Mouse (Mus musculus) left cerebral cortex, postnatal 4 days (tissue): ENCODE measurements at regions not wholly inside any gene's neighbourhood (a gene's known extent, or its start where the extent isn't known, plus 50 kb on each side); places are given as distances from the start of the nearest gene placed in this dataset.

ENCODE experiments used
- DNase-seq: peaks from one replicate; pipeline ENCODE4 v3.0.0-alpha.2; 2022
- intact Hi-C: fragments of 180-260 bp; cut with DNase I; formaldehyde crosslinking; loops from one replicate; pipeline ENCODE4 v1.15.1; 2025

DNA sequence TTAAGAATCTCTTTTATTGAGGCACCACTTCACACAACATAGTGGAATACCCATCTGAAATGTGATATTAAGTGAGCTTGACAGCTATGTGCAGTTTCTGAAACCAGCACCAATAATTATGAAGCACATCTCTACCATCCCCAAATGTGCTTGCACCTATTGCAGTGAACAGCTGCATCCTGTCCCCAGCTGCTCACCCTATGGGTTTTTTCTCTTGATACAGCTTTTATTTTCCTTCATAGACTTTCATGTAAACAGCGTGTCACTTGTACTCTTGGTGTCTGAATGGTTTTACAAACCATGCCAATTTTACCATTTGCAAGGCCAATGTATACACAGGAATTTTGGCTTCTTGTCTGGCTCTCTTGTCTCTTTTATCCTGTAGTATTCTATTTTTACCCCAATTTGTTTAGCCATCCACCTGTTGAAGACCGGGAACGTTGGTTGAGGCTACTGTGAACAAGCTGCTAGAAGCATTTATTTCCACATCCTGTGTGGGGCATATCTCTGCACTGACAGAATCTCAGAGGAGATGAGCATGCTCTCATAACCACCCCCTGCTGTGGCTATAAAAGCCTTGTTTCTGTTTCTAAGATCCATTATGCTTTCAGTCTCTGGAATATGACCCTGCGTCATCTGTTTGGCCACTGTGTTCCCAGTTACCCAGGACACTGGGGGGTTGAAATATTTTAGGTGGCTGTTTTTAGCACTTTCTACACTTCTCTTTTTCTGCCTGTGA is 197.2 kb upstream of the Mmadhc start:
- intact Hi-C loops = no loop called here
- no peak for DNase-seq

DNA sequence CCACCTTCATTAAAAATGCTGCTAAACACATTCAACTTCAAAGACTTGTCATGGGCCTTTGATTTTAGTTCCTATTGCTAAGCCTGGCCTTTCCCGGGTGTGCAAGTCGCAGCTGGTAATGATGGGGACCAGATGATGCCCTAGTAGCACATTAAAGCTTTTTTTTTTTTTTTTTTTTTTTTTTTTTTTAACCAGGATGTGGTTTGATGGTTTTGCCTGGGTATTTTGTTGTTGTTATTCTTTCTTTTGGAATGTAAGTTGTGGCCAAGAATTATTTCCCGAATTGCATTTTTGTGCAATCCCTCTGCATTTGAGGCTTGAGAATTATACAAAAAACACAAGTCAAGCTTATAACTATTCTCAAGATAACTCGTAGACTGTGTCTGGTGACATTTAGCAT is 167.2 kb upstream of the Mmadhc start:
- no peak for DNase-seq
- intact Hi-C loops = no loop called here

DNA sequence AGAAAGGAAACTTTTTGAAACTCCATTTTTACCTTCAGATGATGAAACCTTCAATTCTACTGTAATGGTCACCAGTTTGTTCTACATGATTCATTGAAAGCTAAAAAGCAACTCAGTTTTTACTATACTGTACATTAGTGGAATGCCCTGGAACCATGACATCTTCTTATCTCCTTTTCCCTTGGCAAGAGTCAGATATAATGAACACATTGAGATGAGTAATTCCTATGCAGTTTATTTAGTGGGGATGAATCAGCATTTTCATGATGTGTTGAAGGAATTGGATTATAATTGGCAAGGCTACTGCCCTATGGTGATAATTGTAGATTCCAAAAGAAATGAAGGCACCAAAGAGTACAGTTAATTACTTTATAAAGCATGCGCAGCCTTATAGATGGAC is 165.8 kb upstream of the Mmadhc start:
- no peak for DNase-seq
- intact Hi-C loops = no loop called here

DNA sequence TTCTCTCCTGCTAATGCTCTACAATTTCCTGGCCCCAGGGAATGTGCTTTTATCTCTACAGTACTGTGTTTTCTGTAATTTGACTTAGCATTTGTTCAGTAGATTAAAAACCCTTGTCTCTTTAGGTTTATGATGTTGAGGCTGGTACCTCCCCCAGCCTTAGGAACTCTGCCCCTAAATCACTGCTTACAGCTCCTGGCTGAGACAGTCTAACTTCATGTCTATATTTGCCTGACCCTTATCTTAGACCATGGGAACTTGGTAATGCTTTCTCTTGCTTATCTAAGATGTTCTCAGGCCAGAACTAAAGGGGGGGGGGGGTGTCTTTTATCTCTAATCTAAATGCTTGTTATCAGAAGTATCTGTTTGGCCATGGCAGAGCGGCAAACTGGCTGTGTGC is 160.1 kb upstream of the Mmadhc start:
- intact Hi-C loops = no loop called here
- no peak for DNase-seq

DNA sequence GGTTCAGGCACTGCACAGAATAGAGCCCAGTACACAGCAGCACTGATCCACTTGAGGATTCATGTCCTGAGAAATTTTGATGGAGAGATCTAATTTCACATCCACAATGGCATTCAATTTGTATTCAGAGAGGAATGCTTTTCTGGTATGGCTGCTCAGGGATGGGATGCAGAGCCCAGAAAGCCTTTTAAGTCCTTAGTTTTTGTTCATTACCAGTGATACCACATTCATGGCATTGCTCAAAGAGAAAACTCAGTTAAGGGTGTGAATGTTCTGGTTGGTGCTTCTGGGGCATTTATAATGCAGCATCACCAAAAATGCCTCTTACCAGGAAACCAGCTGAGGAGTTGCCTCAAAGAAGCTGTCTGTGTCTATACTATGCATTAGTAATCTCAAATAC is 151.5 kb upstream of the Mmadhc start:
- intact Hi-C loops = no loop called here
- no peak for DNase-seq

DNA sequence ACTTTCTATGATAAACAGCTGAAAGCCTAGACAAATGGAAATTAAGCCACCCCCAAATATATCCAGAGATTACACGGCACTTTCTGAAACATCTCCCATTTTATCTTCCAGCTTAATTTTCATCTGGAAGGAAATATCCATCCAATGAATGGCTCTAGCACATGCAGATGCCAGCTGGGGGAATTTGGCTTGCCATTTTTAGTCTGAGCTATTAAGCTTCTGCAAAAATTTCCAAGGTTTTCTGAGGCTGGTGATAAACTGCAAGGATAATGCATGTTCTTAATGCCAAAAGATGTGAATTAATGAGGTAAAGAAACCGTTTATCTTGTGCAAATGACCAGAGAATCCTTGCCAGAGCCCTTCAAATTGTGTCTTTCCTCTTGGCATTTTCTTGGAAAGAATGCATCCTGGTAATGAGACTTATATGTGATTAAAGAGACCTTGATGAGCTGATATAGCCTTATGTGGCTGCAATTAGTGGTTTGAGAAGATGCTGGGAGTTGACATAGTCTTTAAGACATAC is 149.4 kb upstream of the Mmadhc start:
- DNase-seq = no peak
- intact Hi-C loops = no loop called here

DNA sequence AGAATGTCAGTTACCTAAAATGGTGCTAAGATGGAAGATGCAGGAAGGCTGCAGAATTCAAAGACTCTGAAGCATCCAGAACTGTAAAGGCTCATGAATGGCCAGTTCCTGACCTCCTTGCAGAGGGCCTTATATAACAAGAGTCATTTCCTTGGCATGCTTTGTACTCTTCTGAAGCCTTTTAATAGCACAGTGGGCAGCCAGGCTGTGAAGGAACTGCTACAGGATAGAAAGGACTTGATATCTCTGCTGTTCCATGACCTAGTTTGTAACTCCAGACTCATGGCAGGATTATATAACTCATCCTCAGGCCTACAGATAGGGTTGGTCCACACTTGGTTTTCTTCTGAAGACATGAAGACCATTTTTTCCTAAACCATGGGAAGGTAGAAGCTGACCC is 143.7 kb upstream of the Mmadhc start:
- DNase-seq = no peak
- intact Hi-C loops = no loop called here

DNA sequence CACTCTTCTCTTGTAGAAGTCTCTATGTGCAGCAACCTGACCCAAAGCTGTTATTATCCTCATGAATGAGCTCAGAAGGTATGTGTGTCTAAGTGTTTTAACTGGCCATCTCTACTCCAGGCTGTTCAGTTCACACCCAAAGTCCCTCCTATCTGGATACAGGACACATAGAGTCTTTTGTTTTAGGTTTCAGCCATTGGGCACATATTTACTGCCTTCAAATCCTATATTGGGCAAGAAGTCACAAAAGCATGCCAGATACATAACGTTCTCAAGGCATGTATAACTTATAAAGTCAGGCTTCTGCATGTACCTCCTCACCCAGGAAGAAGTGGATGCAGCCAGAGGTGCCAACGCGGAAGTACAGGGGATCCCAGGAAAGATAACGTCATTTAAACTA is 136.6 kb upstream of the Mmadhc start:
- intact Hi-C loops = no loop called here
- no peak for DNase-seq

DNA sequence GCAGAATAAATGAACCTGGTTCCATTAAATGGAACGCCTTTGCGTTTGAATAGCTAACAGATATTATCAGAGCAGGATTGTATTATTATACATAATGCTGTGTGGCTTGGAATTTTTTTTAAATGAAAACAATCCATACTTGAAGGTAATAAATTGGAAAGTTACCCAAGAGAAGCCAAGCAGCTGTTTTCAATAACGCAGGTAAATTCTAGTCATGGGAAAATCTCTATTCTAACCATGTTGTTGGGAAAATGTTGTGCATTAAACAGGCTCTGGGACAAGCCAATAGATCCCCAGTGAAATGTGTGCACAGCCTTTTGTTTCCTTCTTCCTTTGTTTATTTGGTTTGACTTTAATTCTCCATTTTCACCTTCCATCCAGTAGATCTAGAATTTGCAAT is 128.6 kb upstream of the Mmadhc start:
- intact Hi-C loops = no loop called here
- DNase-seq = no peak

DNA sequence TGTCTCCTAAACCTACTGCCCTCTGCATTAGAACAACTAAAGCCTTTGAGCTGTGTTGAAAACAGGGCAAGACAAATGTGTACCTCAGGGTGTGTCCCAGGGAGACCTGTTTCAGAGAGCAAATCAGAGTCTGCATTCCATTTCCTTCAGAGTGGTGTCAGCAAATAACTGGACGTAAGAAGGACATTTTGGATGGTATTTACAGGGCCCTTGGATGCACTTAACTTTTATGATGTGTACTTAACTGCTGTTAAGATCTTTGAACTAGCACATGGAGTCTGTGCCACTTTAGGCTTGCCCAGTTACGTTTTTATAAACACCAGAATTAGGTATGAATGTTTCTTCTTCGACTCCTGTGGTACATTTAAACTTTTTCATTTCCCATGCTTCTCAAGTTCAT is 123.0 kb upstream of the Mmadhc start:
- no peak for DNase-seq

DNA sequence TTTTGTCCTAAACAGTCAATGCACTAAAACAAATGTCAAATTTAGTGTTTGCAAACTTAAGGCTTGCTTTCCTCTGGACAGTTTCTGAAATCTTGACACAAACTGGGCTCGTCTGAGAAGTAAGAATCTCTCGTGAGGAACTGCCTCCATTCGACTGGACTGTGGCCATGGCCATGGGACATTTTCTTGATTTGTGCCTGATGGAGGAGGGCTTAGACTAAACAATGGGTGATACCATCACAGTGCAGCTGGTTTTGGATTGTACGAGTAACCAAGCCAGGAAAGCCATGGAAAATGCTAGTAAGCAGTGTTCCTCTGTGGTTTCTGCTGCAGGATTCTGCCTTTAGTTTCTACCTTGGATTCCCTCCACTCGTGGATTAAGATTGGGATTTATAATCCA is 121.0 kb upstream of the Mmadhc start:
- intact Hi-C loops = no loop called here
- DNase-seq = no peak

More for the DNA sequence above, 123.0 kb upstream of the Mmadhc start:
- intact Hi-C loops = no loop called here

DNA sequence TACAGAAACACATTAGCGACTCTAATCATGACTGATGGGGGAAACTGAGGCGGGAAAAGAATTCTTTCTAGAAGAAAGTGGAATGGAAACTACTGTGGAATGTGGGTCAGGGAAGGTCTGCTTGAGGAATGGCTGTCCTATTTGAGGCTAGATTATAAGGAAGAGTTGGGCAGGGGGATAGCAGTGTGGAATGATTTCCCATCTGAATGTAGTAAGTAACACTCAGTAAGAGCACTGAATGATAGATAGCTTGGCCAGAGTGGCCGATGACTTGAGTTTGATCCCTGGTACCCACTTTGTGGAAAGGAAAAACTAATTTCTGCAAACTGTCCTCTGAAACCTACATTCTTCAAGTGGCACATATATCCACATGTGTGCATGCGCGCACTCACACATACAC is 120.5 kb upstream of the Mmadhc start:
- intact Hi-C loops = no loop called here
- DNase-seq = no peak

DNA sequence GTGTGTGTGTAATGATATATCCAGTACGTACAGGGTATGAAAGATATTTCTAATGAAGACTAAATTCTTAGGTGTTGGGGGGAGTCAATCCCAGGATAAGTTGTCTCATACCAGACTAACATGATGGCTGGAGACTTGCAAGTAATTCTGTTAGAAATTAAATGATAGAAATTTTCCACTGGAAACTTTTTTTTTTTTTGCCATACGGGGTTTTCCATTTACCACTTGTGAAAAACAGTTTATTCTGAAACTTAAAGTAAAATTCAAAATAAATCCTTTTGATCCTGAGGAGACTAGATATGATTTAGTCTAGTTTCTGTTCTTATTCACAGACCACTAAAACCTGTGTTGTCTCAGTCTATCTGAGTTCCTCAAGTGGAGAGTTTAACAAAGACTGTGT is 119.5 kb upstream of the Mmadhc start:
- intact Hi-C loops = no loop called here
- DNase-seq = no peak

DNA sequence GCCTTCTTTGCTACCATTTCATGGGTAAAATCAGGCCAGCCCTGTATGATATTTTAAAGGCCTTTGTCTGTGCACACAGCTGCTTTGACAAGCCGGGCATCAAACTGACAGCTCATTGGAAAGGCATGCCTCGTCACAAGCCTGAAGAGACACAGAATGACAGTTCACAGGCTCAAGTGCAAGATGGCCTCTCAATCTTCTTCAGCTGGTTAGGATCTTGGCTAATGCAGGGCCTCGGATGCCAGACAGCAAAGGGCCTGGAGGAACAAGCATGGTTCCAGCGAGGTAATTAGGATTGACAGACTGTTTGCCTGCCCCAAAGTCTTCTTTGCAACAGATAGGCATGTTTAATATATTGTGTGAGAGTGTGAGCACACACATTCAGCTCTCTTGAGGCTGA is 109.3 kb upstream of the Mmadhc start:
- peak; percentile 8 for DNase-seq
- intact Hi-C loops = no loop called here

DNA sequence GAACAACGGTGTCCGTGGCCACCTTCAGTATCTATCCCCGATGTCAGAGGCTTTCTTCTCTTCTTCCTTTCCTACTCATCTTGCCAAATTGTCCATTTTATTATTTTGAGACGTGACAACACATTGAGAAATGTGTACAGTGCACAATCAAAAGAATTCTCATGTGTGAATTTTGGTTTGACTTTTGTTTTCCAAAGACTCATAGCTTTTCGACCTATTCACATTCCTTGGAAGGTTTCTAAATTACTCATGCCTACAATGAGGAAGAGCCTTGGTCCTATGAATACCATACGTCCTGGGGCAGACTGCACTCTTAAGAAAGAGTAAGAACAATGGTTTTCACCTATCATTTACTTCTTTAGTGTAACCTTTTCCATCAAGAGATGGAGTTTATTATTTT is 106.5 kb upstream of the Mmadhc start:
- intact Hi-C loops = no loop called here
- no peak for DNase-seq

DNA sequence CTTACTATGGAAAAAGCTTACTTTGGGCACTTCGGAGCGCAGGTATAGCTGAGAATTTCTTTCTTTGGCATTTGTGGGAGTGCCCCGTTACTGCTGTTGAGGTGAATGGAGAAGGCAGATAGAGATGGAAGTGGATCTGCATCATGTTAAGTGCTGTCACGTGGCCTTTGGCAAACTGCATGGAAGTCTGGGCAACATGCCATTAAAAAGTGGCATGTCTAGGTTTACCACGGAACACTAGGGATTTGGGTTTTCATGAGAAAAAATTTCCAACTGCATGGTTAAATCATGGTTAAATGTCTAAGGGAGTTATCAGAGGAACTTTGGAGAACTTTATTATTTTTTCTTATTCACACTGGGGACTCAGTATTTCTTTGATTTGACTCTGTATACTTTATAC is 102.0 kb upstream of the Mmadhc start:
- intact Hi-C loops = no loop called here
- DNase-seq = peak; percentile 18

DNA sequence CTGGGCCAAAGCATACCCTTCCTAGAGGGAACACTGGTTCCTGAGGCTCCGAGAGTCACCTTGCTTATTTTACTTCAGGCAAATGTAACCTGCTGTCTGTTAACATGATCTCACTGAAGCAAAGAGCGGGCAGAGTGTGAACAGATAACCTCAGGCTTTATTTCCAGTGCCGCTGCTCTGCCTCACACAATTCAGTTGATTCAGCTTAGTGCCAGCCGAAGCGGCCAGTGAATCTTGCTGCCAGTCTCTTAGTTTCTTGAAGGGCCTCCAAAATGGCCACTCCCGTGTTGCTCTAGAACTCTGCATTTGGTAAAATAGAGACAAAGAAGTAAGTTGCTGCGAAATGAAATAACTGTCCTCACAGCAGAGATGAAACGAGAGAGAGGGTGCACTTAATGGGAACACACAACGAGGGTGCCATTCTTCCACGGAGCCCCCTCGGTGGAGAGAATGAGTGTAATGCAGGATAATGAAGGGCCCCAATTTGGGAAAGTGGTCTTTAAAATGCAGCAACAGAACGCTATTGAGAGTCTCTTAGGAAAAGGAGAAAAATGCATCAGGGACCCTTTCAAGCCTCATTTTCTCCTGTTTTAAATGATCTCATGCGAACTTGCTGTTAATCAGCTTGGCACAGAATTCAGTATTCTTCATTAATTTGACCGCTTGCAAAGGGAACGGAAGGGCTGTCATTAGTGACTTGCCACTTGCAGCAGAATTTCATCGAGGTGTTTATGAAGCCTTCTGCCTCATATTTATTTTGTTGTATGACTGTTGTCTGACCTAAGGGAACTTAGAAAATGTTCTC is 81.2 kb upstream of the Mmadhc start:
- DNase-seq = no peak
- intact Hi-C loops = no loop called here

DNA sequence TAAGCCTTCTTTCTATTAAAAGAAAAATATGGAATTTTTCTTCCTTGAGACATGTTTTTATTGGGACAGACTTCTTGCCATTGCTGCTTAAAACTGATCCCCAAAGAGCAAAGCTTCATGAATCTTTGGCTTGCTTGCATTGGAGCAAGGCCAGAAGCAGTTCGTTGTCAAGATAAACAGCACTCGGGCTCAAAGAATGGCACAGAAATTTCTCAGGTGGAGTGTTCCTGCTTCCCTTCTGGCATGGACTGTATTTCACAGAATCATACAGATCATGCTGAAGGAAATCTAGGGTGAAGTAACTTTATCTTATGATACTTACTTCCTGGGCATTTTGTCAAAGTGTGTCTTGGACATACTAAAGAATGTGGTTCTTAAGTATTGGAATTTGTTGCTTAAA is 77.0 kb upstream of the Mmadhc start:
- DNase-seq = no peak
- intact Hi-C loops = no loop called here

DNA sequence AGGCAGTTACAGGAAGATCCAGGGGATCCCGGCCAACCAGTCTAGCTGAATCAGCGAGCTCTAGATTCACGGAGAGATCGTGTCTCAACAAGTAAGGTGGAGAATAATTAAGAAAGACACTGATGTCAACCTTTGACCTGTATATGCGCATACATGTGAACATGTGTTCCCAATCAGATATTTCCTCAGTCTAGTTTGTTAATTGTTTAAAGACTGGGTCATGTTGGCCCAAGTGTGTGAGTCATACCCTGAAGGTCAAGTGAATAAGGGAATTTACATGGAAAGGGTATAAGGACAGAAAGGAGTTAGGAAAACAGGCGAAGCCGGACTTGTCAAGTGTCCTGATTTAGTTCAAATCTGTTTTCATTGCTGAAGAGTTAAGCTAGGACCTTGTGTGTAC is 76.4 kb upstream of the Mmadhc start:
- intact Hi-C loops = no loop called here
- DNase-seq = no peak

DNA sequence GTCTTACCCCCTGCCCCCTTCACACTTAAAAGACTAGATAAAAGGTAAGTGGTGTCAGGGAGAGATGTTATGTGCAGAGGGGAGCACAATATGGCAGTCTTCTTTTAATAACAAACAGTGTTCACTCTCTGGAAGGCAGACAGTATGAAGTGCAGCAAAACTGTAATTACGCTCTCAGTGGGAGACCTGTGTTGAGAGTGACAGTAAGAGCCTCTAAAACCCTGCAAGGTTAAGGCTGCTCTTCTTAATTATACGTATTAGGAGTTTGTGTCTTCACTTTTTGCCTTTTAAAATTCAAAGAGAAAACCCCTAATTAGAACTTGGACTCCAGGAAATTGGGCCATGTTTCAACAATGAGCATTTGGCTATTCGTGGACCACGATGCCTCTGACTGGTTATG is 72.2 kb upstream of the Mmadhc start:
- intact Hi-C loops = no loop called here
- no peak for DNase-seq

DNA sequence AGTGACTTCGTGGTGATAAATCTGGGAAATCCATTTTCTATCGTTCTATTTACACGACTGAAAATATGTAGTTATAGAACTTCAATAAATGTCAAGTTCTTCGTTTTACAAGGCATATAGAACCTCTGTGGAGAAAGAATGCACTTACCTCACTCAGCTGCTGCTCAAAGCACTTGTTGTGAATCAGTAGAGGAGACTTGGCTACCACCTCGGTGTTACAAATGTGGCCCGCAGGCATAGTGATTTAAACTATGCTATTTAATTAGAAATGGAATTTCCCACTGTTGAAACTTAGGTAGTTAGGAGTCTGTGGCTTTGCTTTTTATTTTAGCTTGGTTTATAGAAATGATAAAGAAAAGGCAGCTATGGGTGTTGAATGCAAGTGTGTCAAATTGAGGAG is 71.8 kb upstream of the Mmadhc start:
- DNase-seq = no peak
- intact Hi-C loops = no loop called here

DNA sequence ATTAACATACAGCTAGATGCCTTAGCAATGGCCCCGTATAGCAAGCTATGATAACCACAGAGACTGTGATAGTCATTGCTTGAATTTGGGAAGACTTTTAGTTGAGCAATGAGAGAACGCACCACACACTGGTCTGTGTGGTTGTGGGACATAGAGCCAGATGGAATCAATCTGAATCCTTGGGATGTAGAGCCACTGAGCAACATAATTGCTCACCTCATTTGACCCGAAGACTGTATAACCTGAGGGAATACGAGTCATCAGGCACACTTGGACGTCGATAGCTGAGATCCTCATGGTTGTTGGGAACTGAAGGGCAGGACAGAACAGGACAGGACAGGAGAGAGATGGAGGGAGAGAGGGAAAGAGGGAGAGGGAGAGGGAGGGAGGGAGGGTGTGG is 68.6 kb upstream of the Mmadhc start:
- intact Hi-C loops = no loop called here

More for the DNA sequence above, 68.6 kb upstream of the Mmadhc start:
- no peak for DNase-seq
